Mouse (Mus musculus): Measurements from ENCODE around the gene Rnf41. TPM values are rescaled to one million over a fixed set of nuclear protein-coding genes. Genes with fewer than 3 reads are reported as not detected.

Rnf41 gene
- polyA plus RNA-seq, 1 experiment from 2014 or later: 121 TPM

DNA sequence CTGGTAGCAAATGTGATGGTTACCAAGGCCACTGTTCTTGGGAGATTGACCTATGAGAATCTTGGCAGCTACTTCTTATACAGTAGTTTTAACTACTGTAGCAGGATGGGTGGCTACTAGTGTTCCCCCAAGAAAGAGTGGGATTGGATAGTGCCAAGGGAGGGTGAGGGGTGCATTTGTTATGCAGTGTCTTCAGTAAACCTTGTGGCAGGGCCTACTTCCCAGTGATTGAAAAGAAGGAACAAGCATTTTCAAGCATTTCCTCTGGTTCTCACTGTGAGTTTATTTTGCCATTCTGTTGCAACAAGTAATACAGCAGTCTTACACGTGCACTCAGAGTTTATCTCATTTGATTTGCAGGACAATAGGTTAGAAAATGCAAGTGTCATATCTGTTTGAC is 1.1 kb downstream of the Rnf41 start:
- 40% methylated on average over 1 of the region's 1 CpGs for WGBS

DNA sequence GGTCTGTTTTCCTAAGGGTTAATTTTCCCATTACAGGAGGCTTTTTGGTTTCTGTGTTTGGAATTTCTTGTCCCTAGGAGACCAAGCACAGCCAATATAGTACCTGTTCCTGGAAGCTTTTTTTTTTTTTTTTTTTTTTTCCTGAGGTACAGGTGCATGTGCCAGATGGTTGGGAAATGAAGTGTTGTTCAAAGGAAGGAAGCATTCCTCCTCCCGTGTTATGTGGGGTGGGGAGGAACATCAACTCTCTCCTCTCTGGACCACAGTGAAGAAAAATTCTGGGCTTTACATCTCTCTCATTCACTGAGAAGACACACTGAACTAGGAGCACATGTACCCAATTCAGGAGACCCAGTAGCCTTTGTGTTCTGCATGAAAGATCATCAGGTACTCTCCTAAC is 1.6 kb downstream of the Rnf41 start:
- Histone ChIP-seq H3K4me2 (ENCODE audit: low read length) (peak overlapping the region; percentile 84), H3K4me3 (replicated peaks; ENCODE audit: low read length) (no peak overlapping the region; the same call in 1 of the 2 replicates), H3K36me3 (ENCODE audit: control insufficient read depth, insufficient read depth) (peaks cover 17% of the 10 kb centered on the region), H3K9me3 (ENCODE audit: control insufficient read depth, low read length) (no peaks in the 10 kb centered on the region), H3K27ac (ENCODE audit: low read length) (no peak overlapping the region), H3K4me1 (replicated peaks; ENCODE audit: control insufficient read depth, insufficient read depth, low read length) (peaks cover 37% of the 10 kb centered on the region), H3K27me3 (replicated peaks; ENCODE audit: control insufficient read depth, insufficient read depth, low read length) (no peaks in the 10 kb centered on the region), H3K9ac (replicated peaks; ENCODE audit: low read depth, low read length) (no peak overlapping the region)
- ATAC-seq: no peak
- WGBS: 30% methylated on average over 1 of the region's 1 CpGs

More for the DNA sequence above, 1.1 kb downstream of the Rnf41 start:
- Histone ChIP-seq H3K27ac (ENCODE audit: low read length) (no peak overlapping the region; the same call in 1 of the 2 replicates), H3K9ac (replicated peaks; ENCODE audit: low read depth, low read length) (peak overlapping the region; percentile 79), H3K4me3 (replicated peaks; ENCODE audit: low read length) (peak overlapping the region; percentile 77), H3K27me3 (replicated peaks; ENCODE audit: control insufficient read depth, insufficient read depth, low read length) (no peaks in the 10 kb centered on the region), H3K9me3 (ENCODE audit: control insufficient read depth, low read length) (no peaks in the 10 kb centered on the region), H3K4me2 (ENCODE audit: low read length) (peak overlapping the region; percentile 84), H3K4me1 (replicated peaks; ENCODE audit: control insufficient read depth, insufficient read depth, low read length) (peaks cover 40% of the 10 kb centered on the region), H3K36me3 (ENCODE audit: control insufficient read depth, insufficient read depth) (peaks cover 17% of the 10 kb centered on the region)
- ATAC-seq: no peak

DNA sequence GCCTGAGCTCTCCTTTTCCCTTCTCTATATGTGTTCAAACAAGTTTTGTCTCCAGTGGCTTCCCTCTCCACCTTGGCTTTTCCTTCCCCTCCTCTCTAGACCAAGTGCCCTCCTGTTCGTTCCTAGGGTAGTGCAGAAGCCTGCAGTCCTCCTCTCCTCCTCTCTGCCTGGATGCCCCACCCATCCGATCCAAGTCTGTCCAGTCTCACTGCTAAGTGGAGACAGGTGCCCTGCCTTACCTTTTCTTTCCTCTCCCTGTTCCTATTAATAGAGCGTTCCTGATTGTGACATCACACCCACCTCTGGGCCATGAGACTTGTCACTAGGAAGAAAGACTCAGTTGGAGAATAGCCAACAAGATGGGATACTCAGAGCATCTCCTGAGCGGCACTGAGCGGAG is 3.4 kb downstream of the Rnf41 start:
- ATAC-seq: no peak
- no peak overlapping the region for H3K9ac ChIP-seq (replicated peaks; ENCODE audit: low read depth, low read length)
- H3K27me3 ChIP-seq (replicated peaks; ENCODE audit: control insufficient read depth, insufficient read depth, low read length): no peaks in the 10 kb centered on the region
- no peaks in the 10 kb centered on the region for H3K9me3 ChIP-seq (ENCODE audit: control insufficient read depth, low read length)
- H3K27ac ChIP-seq (ENCODE audit: low read length): no peak overlapping the region
- peaks cover 21% of the 10 kb centered on the region for H3K36me3 ChIP-seq (ENCODE audit: control insufficient read depth, insufficient read depth)
- WGBS: 94% methylated on average over 5 of the region's 5 CpGs
- H3K4me3 ChIP-seq (replicated peaks; ENCODE audit: low read length): no peak overlapping the region
- H3K4me1 ChIP-seq (replicated peaks; ENCODE audit: control insufficient read depth, insufficient read depth, low read length): peaks cover 29% of the 10 kb centered on the region
- H3K4me2 ChIP-seq (ENCODE audit: low read length): no peak overlapping the region

DNA sequence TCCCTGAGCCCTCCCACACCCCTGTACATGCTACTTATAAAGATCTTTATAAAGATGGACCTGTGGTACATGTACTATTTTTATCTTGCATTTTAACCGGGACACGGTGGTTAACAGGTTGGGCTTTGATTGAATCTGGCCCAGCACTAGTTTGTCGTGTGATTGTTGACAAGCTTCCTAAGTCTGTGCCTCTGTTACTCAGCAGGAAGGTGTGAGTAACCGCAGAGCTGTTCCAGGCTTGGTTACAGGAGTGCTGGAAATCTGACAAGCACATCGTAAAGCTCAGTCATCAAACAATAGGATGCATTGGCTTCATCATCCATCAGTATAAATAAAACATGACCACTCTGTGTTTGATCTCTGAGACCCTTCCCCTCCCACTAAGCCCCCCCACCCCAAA is 11.0 kb downstream of the Rnf41 start:
- no peak for ATAC-seq
- Histone ChIP-seq H3K4me2 (ENCODE audit: low read length) (no peak overlapping the region), H3K4me1 (replicated peaks; ENCODE audit: control insufficient read depth, insufficient read depth, low read length) (no peaks in the 10 kb centered on the region), H3K36me3 (ENCODE audit: control insufficient read depth, insufficient read depth) (peaks cover 16% of the 10 kb centered on the region), H3K9ac (replicated peaks; ENCODE audit: low read depth, low read length) (no peak overlapping the region), H3K27ac (ENCODE audit: low read length) (no peak overlapping the region), H3K9me3 (ENCODE audit: control insufficient read depth, low read length) (no peaks in the 10 kb centered on the region), H3K4me3 (replicated peaks; ENCODE audit: low read length) (no peak overlapping the region), H3K27me3 (replicated peaks; ENCODE audit: control insufficient read depth, insufficient read depth, low read length) (no peaks in the 10 kb centered on the region)
- WGBS: 89% methylated on average over 5 of the region's 5 CpGs

DNA sequence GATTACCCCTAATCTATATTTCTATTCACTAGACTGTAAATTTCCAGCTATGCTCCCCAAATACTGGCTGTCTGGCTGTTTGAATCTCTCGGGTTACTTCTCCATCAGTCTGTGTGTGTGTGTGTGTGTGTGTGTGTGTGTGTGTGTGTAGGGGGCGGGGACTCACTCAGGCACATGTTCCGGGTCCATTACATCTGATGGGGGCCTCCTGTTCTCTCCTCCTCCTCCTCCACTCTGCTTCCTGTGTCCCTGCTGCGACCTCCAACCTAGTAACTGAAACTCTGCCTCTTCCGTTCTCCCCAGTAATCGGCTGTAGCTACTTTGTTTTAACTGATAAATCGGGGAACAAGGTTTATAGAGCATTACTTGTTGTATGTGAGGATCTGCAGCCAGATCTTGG is 13.1 kb downstream of the Rnf41 start:
- no peaks in the 10 kb centered on the region for H3K9me3 ChIP-seq (ENCODE audit: control insufficient read depth, low read length)
- 70% methylated on average over 7 of the region's 7 CpGs for WGBS
- no peak for ATAC-seq
- no peak overlapping the region for H3K4me2 ChIP-seq (ENCODE audit: low read length)
- H3K27ac ChIP-seq (ENCODE audit: low read length): no peak overlapping the region
- H3K4me3 ChIP-seq (replicated peaks; ENCODE audit: low read length): no peak overlapping the region
- peaks cover 27% of the 10 kb centered on the region for H3K36me3 ChIP-seq (ENCODE audit: control insufficient read depth, insufficient read depth)
- no peak overlapping the region for H3K9ac ChIP-seq (replicated peaks; ENCODE audit: low read depth, low read length)
- H3K27me3 ChIP-seq (replicated peaks; ENCODE audit: control insufficient read depth, insufficient read depth, low read length): no peaks in the 10 kb centered on the region
- H3K4me1 ChIP-seq (replicated peaks; ENCODE audit: control insufficient read depth, insufficient read depth, low read length): no peaks in the 10 kb centered on the region

DNA sequence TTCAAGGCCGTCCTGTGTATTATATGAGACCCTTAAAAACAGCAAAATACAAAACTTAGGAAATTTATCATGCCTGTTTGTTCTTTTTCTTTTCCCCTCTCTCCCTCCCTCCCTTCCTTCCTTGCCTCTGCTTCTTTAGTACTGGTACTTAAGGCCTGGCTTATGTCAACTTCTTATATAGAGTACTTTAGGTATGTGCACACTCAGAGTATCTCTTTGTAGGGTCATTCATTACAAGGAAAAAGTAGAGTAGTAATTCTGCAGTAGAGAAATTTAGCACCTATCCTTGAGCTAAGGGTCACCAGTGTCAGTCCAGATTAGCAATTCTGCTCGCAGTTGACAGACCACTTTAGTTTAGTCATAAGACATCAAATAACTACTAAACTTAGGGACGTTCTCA is 13.8 kb downstream of the Rnf41 start:
- H3K4me3 ChIP-seq (replicated peaks; ENCODE audit: low read length): no peak overlapping the region
- H3K9me3 ChIP-seq (ENCODE audit: control insufficient read depth, low read length): no peaks in the 10 kb centered on the region
- no peaks in the 10 kb centered on the region for H3K4me1 ChIP-seq (replicated peaks; ENCODE audit: control insufficient read depth, insufficient read depth, low read length)
- no peak overlapping the region for H3K4me2 ChIP-seq (ENCODE audit: low read length)
- H3K9ac ChIP-seq (replicated peaks; ENCODE audit: low read depth, low read length): no peak overlapping the region
- 94% methylated on average over 3 of the region's 3 CpGs for WGBS
- no peak for ATAC-seq
- H3K27ac ChIP-seq (ENCODE audit: low read length): no peak overlapping the region
- H3K36me3 ChIP-seq (ENCODE audit: control insufficient read depth, insufficient read depth): peaks cover 33% of the 10 kb centered on the region
- H3K27me3 ChIP-seq (replicated peaks; ENCODE audit: control insufficient read depth, insufficient read depth, low read length): no peaks in the 10 kb centered on the region

DNA sequence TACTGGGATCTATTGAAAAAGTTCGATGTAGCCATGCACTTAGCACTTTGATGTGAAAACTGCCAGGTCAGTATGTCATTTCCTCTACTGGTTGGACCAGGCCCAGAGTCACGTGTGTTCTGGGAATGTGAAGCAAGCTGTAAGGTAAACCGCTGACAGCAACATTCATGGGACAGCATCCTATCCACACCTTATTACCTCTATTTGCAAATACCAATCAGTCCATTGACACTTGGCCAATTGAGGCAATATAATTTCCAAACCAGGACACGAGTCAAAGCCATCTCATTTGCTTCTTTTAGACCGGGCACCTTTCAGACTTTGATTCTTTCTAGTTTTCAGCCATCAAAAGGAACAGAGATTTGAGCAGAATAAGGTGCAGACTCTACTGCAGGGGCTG is 17.6 kb downstream of the Rnf41 start:
- Histone ChIP-seq H3K36me3 (ENCODE audit: control insufficient read depth, insufficient read depth) (peaks cover 30% of the 10 kb centered on the region), H3K27ac (ENCODE audit: low read length) (no peak overlapping the region), H3K4me2 (ENCODE audit: low read length) (no peak overlapping the region), H3K4me1 (replicated peaks; ENCODE audit: control insufficient read depth, insufficient read depth, low read length) (no peaks in the 10 kb centered on the region), H3K9me3 (ENCODE audit: control insufficient read depth, low read length) (no peaks in the 10 kb centered on the region), H3K27me3 (replicated peaks; ENCODE audit: control insufficient read depth, insufficient read depth, low read length) (no peaks in the 10 kb centered on the region), H3K9ac (replicated peaks; ENCODE audit: low read depth, low read length) (no peak overlapping the region), H3K4me3 (replicated peaks; ENCODE audit: low read length) (no peak overlapping the region)
- WGBS: 93% methylated on average over 5 of the region's 5 CpGs
- ATAC-seq: no peak

DNA sequence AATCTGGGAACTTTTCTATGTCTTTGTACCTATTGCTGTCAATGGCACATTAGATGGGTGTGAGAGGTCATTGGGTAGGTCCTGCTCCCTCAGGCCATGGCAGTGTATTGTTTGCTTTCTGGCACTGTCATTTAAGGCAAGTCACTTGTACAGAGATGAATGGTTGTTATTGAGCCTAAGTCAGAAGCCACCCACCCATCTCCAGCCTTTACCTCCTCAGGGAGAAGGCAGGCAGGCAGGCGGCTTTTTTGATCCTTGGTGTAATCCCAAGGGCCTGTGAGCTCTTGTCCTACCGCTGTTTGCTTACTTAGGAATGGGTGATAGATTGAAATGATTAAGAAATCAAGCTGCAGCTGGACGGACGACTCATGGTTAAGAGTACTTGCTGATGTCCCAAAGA is 18.0 kb downstream of the Rnf41 start:
- Histone ChIP-seq H3K27ac (ENCODE audit: low read length) (no peak overlapping the region), H3K4me3 (replicated peaks; ENCODE audit: low read length) (no peak overlapping the region), H3K9me3 (ENCODE audit: control insufficient read depth, low read length) (no peaks in the 10 kb centered on the region), H3K27me3 (replicated peaks; ENCODE audit: control insufficient read depth, insufficient read depth, low read length) (no peaks in the 10 kb centered on the region), H3K9ac (replicated peaks; ENCODE audit: low read depth, low read length) (no peak overlapping the region), H3K4me2 (ENCODE audit: low read length) (no peak overlapping the region), H3K36me3 (ENCODE audit: control insufficient read depth, insufficient read depth) (peaks cover 30% of the 10 kb centered on the region), H3K4me1 (replicated peaks; ENCODE audit: control insufficient read depth, insufficient read depth, low read length) (no peaks in the 10 kb centered on the region)
- WGBS: 89% methylated on average over 4 of the region's 4 CpGs
- ATAC-seq: no peak

DNA sequence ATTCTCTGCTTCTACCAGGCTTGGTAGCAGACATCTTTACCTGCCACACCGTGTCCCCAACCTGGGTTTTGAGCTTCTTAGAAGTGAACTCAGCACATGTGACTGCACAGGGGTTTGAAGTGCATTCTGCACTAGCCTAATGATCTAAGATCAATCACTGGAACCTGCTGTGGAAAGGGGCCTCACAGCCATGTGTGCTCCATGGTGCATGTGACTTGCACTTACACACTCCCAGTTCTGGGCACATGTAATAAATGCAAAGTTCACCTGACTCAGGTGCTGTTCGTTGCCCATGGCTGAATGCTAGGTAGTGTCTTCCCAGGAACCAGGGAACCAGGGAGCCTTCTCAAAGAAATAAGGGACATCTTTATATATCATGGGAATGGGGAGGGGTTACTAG is 22.0 kb downstream of the Rnf41 start:
- Histone ChIP-seq H3K4me2 (ENCODE audit: low read length) (no peak overlapping the region), H3K9me3 (ENCODE audit: control insufficient read depth, low read length) (no peaks in the 10 kb centered on the region), H3K4me3 (replicated peaks; ENCODE audit: low read length) (no peak overlapping the region), H3K9ac (replicated peaks; ENCODE audit: low read depth, low read length) (no peak overlapping the region), H3K27me3 (replicated peaks; ENCODE audit: control insufficient read depth, insufficient read depth, low read length) (no peaks in the 10 kb centered on the region), H3K36me3 (ENCODE audit: control insufficient read depth, insufficient read depth) (peaks cover 47% of the 10 kb centered on the region), H3K4me1 (replicated peaks; ENCODE audit: control insufficient read depth, insufficient read depth, low read length) (no peaks in the 10 kb centered on the region), H3K27ac (ENCODE audit: low read length) (no peak overlapping the region)
- ATAC-seq: no peak
- 100% methylated on average over 2 of the region's 2 CpGs for WGBS

DNA sequence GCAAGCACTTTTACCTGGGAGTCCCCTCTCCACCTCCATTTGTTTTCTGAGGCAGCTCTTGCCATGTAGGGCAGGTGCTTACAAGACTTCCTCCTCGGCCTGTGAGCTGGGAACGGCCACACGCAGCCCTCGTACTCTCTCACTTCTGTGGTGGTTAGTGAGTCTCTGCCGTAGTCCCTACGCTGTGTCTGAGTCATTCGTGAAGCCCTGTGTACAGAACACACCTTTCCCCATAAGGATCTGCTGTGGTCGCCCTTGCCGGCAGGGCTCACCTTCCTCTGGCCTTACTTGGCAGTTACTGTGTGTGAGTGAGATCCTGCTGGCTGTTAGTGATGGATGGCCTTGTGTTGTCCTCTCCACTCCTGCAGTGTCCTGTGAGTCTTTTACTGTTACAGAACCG is 23.2 kb downstream of the Rnf41 start:
- Histone ChIP-seq H3K4me2 (ENCODE audit: low read length) (no peak overlapping the region), H3K9ac (replicated peaks; ENCODE audit: low read depth, low read length) (no peak overlapping the region), H3K36me3 (ENCODE audit: control insufficient read depth, insufficient read depth) (peaks cover 35% of the 10 kb centered on the region), H3K4me3 (replicated peaks; ENCODE audit: low read length) (no peak overlapping the region), H3K27me3 (replicated peaks; ENCODE audit: control insufficient read depth, insufficient read depth, low read length) (no peaks in the 10 kb centered on the region), H3K4me1 (replicated peaks; ENCODE audit: control insufficient read depth, insufficient read depth, low read length) (no peaks in the 10 kb centered on the region), H3K9me3 (ENCODE audit: control insufficient read depth, low read length) (no peaks in the 10 kb centered on the region), H3K27ac (ENCODE audit: low read length) (no peak overlapping the region)
- WGBS: 89% methylated on average over 10 of the region's 10 CpGs
- no peak for ATAC-seq

Measured in forebrain, embryonic 16.5 days (tissue).